Mouse (Mus musculus) gastrocnemius, adult 8-10 months (tissue): ENCODE data around the gene Slc17a9. TPM values are rescaled to one million over a fixed set of nuclear protein-coding genes. Genes with fewer than 3 reads are reported as not detected.

Source experiments
- DNase-seq, 2 experiments: peaks; one replicate each; pipeline ENCODE4 v3.0.0; 2022; ENCODE audit warnings: low spot score in 2 of 2
- total RNA-seq, 4 experiments: library from RNA; stranded (reverse); gene quantifications; 2 replicates each; pipeline ENCODE4 v1.2.4; 2022

Slc17a9 gene
- under 1 TPM in 1 of 4 experiments, not detected in 3; 0.25 TPM for total RNA-seq

GRCm38 (mm10) chr2:180724585-180725413 is at the start of gene Slc17a9:
Slc17a9 (plus strand) TSS chr2:180725263.
- peak in 1 of 2 experiments; percentile 18 for DNase-seq

- DNase-seq, result no peak
Observed at GRCm38 (mm10) chr2:180676706-180677105, 48.4 kb upstream of the Slc17a9 start.

DNA sequence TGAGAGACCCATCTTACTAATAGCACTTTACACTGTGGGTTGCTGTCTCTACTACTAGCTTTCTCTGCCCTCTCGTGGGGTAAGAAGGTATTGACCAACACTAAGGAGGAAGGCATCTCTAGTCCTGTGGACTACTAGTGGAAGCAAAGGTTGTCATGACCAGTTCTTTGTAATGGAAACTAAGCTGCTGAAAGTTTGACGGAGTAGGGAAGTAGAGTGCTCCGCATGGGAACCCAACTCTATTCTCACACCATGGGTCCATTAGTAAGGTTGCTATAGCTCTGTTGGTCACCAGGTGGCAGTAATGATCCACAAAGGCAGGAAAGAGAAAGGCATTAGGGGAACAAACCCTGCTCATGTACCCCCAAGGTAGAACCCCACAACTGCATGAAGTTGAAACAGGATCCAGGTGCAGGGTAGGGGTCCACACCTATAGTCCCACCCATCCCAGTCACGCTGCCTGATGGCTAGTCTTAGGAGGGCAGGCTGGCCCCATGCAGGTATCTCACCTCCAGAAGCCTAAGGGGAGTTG is 46.4 kb upstream of the Slc17a9 start:
- peak in 1 of 2 experiments; percentile 33 for DNase-seq

DNA sequence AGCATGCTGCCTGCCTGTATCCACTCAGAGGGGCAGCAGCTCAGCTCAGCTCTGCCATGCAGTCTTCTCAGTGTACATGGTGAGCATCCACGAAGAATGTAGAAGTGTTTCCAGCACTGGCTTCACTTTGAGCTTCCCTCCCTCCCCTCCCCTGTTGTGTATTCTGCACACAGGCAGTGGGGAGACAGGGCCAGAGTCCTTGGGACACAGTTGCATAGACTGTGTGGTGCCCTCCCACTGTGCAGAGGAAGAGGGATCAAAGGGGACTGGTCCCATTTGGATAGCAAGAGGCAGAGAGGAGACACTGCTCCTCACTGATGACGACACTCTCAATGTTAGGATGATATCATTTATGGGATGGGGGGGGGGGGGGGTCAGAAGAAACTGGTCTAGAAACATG is 43.8 kb upstream of the Slc17a9 start:
- no peak for DNase-seq

DNA sequence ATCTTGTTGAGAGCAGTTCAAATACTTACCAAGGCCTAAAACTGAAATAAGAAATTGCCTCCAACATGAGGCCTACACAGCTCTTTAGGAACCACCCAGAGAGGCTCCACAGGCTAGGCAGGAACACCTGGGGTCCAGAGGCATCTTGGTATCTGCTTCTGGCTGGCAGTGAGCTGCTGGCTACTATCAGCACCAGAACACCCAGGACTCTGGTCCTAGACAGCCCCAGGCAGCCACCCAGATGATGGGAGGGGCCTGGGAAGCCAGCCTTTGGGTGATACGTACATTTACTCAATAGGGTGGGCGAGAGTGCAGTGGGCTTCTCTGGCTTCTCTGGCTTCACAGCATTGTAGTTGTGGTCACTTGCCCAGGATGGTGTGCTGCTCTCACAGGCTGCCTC is 41.5 kb upstream of the Slc17a9 start:
- DNase-seq, result no peak

DNA sequence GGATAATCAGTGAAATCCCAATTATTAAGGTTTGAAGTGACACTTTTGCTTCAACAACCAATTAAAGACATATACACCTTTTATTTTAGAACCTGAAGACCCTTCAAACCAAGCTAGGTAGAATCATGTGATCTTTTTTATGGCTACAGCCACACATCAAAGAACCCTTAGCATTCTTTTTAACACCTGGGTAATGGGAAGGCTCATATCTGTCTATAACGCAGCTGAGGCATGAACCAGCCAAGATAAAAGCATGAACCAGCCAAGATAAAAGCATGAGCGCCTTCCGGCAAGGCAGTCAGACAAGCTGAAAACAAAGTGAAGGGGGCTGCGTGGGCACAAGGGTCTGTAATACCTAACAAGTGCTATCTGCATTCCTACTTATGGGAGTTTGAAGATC is 41.0 kb upstream of the Slc17a9 start:
- DNase-seq, result no peak

- DNase-seq, result no peak
Observed at GRCm38 (mm10) chr2:180689841-180690240, 35.2 kb upstream of the Slc17a9 start.

- DNase-seq, result no peak
Observed at GRCm38 (mm10) chr2:180692630-180693029, 32.4 kb upstream of the Slc17a9 start.

DNA sequence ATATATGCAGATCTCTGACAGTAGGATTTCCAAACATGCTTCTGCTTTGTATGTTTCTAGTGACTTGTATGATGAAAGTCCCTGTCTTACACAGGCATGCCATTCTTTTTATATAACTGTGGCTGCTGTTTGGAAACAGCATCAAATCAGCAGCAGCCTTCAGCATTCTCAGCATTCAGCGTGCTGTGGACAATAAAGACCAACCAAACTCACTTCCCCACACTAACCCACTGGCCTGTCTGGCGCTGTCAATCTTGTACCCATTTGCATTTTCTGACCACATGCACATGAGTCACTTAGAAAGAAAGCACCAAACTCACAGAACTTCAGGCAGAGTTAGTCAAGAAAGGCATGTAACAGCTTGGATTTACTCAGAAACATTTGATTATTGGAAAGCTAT is 29.9 kb upstream of the Slc17a9 start:
- DNase-seq, result no peak

GRCm38 (mm10) chr2:180700457-180700856 is 24.6 kb upstream of the Slc17a9 start:
- no peak for DNase-seq

DNA sequence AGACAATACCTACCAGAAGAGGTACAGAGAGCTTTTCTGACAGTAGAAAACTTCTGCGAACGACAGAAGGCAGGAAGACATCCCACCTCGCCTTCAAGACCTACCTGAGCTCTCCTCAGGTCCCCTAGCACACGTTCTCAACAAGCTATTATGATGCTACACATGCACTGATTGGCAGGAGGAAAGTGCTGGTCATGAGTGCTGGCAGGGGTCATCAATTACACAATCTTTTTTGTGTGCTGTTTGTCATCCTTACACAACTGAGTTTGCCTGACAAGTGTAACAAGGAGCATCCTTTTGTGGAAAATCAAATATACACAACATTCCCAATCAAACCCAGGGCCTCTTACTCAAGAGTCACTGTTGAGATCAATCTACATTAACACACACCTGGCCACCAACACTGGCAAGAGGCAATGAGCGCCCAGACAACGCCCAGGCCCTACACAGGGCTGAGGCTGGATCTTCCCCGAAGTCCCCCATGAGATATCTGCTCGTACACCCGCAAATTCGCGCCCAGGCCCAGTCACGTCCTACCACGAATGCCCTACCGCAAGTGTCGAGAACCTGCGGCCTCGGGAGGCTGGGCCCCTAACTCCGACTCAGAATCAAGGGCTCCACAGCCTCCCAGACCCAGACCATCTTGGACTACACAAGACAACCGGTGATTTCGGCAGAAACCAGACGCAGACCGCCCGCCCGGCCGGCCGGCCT is 23.9 kb upstream of the Slc17a9 start:
- peak in 1 of 2 experiments; percentile 13 for DNase-seq

GRCm38 (mm10) chr2:180701767-180702621 is 23.1 kb upstream of the Slc17a9 start:
- DNase-seq, result peak; percentile 80 to 85

DNA sequence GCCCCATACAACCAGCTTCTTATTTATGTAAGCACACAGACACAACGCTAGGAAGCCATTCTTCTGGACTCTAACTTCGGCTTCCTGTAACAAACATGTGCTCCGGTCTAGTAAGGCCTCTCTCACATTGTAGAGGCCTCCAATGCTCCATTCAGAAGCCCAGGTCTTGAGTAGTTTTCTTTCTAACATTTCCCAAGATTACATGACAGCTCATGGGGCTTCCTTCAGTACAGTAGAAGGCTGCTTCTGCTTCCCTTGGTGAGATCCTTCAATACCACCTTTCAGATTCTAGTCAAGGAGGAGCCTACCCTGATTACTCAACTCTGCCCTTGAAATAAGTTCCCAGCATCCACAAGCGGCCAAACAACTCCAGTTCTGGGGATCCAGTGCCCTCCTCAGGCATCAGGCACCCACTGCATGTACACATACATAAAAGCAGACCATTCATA is 22.3 kb upstream of the Slc17a9 start:
- DNase-seq, result no peak

DNA sequence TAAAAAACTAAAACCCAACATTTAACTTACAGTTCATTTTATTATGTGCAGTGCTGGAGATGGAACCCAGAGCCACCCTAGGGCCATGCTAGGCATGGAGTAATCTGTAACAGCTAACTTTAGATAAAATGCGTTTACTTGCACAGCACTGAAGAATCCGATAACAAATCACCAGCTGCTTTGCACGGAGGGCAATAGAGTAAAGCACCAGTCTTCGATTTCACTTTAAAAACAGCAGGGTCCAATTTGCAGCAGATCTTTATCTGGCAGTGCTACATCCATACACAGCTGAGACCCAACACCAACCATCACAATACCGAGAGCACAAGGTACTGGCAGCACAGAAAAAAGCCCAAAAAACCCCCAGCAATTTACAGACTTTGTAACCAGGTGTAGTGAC is 21.9 kb upstream of the Slc17a9 start:
- no peak for DNase-seq

DNA sequence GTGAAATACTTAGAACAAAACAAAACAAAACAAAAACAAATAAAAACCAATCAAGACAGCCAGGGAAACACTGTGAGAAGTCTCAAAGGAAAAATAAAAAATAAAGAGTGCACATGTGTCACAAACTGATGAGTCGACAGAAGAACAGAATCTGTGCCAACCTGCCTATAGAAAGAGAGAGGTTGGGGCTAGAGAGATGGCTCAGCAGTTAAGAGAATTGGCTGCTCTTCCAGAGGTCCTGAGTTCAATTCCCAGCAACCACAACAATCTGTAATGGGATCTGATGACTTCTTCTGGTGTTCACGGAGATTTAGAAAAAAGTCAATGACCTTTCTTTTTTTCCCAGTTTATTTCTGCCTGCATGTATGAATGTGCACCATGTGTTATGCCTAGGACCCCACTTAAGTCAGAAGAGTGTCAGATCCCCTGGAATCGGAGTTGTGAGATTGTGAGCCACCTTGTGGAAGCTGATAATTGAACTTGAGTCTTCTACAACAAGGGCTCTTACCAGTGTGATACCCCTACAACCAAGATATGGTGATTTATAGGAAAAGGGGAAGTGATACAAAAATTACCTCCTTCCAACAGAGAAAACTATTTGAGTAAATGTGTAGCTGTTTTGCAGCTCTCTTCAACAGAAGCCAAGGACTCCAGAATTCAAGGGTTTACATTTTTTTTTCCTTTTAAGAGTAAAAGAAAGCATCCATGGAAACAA is 21.3 kb upstream of the Slc17a9 start:
- DNase-seq, result no peak

DNA sequence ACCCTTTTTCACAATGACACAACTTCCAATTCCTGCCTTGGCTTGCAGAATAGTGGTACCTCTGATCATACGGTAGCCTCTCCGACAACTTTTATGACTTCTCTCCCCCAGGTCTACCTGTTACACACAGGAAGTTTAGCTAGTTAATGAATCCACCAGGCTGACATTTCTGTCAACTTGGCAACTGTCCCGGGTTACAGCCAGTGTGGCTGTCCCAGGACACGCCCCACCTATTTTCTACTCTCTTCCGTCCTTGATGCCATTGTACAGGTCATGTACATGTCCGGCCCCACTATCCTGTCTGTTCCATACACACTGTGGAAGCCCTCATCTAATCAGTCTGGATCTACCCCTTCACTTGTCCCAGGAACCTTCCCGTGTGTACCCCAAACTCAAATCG is 20.5 kb upstream of the Slc17a9 start:
- DNase-seq, result no peak

GRCm38 (mm10) chr2:180705066-180705465 is 20.0 kb upstream of the Slc17a9 start:
- no peak for DNase-seq

DNA sequence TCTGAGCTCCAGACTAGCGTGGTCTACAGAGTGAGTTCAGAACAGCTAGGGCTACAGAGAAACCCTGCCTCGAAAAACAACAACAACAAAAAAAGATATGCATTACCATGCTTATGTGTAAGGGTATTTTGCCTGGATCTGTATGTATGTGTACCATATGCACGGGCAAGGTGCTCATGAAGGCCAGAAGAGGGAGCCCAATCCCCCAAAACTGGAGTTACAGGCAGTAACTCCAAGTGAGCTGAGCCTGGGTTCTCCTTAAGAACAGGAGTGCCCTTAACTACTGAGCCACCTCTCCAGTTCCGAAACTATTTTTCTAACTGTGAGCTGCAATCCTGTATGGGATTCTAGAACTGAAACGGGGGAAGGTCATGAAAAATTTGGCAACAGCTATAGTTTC is 19.1 kb upstream of the Slc17a9 start:
- no peak for DNase-seq

DNA sequence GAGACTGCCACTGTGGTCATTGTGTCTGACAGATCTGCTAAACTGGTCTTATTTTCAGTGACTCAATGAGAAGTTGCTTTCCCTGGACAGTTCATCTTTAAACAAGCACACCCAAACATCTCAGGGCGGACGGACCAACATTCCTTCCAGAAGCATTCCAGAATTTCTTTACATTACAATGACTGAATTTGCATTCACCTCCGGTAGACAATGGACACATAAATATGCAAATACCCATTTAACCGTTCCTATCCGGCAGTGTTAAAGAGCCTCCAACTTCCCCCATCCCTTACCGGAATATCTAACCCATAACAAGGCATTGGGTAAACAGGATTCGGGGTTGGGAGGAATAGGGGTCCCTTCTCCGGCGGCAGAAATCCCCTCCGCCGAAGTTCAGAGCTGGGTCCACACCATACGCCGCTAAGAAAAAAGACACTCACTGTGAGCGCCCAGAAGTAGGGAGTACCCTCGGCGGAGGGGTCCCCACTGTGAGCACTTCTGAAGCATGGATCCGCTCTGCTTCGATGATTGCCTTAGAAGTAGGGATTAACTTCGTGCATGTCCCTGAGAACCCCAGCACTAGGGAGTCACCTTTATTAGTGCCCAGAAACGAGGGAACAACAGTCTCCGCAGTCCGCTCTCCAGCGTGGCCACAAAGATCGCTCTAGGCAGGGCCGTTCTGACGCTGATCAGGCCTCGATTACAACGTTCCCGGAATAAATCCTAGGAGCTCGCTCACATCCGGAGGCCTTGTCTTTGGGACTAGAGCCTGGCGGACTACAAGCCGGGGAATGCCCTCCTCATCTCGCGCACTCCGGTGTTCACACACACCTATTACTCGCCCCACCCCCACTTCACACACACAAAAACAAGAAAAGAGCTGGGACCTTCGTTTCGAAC is 15.8 kb upstream of the Slc17a9 start:
- DNase-seq, result no peak

DNA sequence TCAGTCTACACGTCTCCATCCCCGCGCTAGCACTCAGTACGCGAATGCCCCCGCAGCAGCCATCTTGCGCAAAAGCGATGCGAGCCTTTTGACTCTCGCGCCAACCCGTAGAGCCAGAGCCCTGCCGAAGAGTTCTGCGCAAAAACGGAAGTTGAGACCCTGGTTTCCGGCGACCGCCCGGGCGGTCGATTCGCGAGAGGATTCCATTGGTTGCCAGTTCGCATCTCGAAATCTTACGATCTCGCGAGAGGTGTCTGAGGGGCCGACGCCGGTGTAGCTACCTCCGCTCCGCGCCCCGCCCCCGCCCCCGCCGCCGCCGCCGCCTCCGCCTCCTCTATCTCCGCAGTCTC is 15.2 kb upstream of the Slc17a9 start, which contains the start of the genes Dido1 and Gid8:
Dido1 (minus strand) TSS at position 77 of the 350 bp plus-strand sequence.
Gid8 (plus strand) TSS at position 195 of the 350 bp plus-strand sequence.
- peak; percentile 84 to 88 for DNase-seq
